Mouse (Mus musculus): Measurements from ENCODE around the gene Batf3.
A peak's percentile ranks its signal among the peaks of the same experiment; 100 is the strongest.

The Batf3 gene

GRCm38 (mm10) chr1:191086960-191087359, 10.7 kb upstream of the Batf3 start:
- no peak for DNase-seq (ENCODE audit: low spot score)

GRCm38 (mm10) chr1:191087955-191088354, 9.7 kb upstream of the Batf3 start:
- DNase-seq (ENCODE audit: low spot score): no peak

- no peak for DNase-seq (ENCODE audit: low spot score)
Observed at GRCm38 (mm10) chr1:191089355-191089754, 8.3 kb upstream of the Batf3 start.

- no peak for DNase-seq (ENCODE audit: low spot score)
Observed at GRCm38 (mm10) chr1:191092050-191092449, 5.6 kb upstream of the Batf3 start.

- no peak for DNase-seq (ENCODE audit: low spot score)
Observed at GRCm38 (mm10) chr1:191093578-191093977, 4.1 kb upstream of the Batf3 start.

GRCm38 (mm10) chr1:191095019-191095418, 2.6 kb upstream of the Batf3 start:
- DNase-seq (ENCODE audit: low spot score): no peak

GRCm38 (mm10) chr1:191096871-191097681, 571 bp upstream of the Batf3 start:
- DNase-seq (ENCODE audit: low spot score): no peak

- no peak for DNase-seq (ENCODE audit: low spot score)
Observed at GRCm38 (mm10) chr1:191099114-191099513, 1.5 kb downstream of the Batf3 start.

GRCm38 (mm10) chr1:191099772-191100291, 2.2 kb downstream of the Batf3 start:
- no peak for DNase-seq (ENCODE audit: low spot score)

- DNase-seq (ENCODE audit: low spot score): no peak
Observed at GRCm38 (mm10) chr1:191102730-191103370, 5.2 kb downstream of the Batf3 start.

GRCm38 (mm10) chr1:191105246-191105645, 7.6 kb downstream of the Batf3 start:
- DNase-seq (ENCODE audit: low spot score): no peak

GRCm38 (mm10) chr1:191107306-191107705, 9.7 kb downstream of the Batf3 start:
- no peak for DNase-seq (ENCODE audit: low spot score)

GRCm38 (mm10) chr1:191109907-191110306, 12.3 kb downstream of the Batf3 start:
- no peak for DNase-seq (ENCODE audit: low spot score)

GRCm38 (mm10) chr1:191111146-191111545, 13.5 kb downstream of the Batf3 start:
- DNase-seq (ENCODE audit: low spot score): no peak

- no peak for DNase-seq (ENCODE audit: low spot score)
Observed at GRCm38 (mm10) chr1:191114868-191115267, 17.2 kb downstream of the Batf3 start.

- DNase-seq (ENCODE audit: low spot score): no peak
Observed at GRCm38 (mm10) chr1:191115514-191116238, 18.0 kb downstream of the Batf3 start.

- no peak for DNase-seq (ENCODE audit: low spot score)
Observed at GRCm38 (mm10) chr1:191122744-191123143, 25.1 kb downstream of the Batf3 start.

- no peak for DNase-seq (ENCODE audit: low spot score)
Observed at GRCm38 (mm10) chr1:191123696-191124095, 26.0 kb downstream of the Batf3 start.

- DNase-seq (ENCODE audit: low spot score): no peak
Observed at GRCm38 (mm10) chr1:191124288-191124687, 26.6 kb downstream of the Batf3 start.

- DNase-seq (ENCODE audit: low spot score): peak; percentile 56
Observed at GRCm38 (mm10) chr1:191125811-191126638, 28.4 kb downstream of the Batf3 start.

GRCm38 (mm10) chr1:191131692-191132091, 34.0 kb downstream of the Batf3 start:
- DNase-seq (ENCODE audit: low spot score): no peak

GRCm38 (mm10) chr1:191132240-191132639, 34.6 kb downstream of the Batf3 start:
- DNase-seq (ENCODE audit: low spot score): no peak

All from spleen, adult 12 weeks (tissue).